8 mouse cellular contexts compared by ENCODE assay signal in genomic region chr19:8944062-8944461, GRCm38 (mm10). TPM values are rescaled to one million over a fixed set of nuclear protein-coding genes. Genes with fewer than 3 reads are reported as not detected.
DNase-seq lines count a peak whose midpoint lies in the region; ATAC-seq lines count a peak whose summit lies in the region.

No protein-coding gene starts in this region.

- WGBS in liver, embryonic 12.5 days (ENCODE audit: insufficient replicate concordance), result 14% methylated on average over 5 of the region's 5 CpGs

- H3K9me3 ChIP-seq in erythroblast, embryonic 14.5 days (ENCODE audit: control insufficient read depth, low read length), result no peaks in the 10 kb centered on the region
- no peaks in the 10 kb centered on the region for H3K9me3 ChIP-seq in liver, embryonic 12.5 days (replicated peaks)

- H3K4me1 ChIP-seq in erythroblast, embryonic 14.5 days (ENCODE audit: control insufficient read depth), result peaks cover 76% of the 10 kb centered on the region
- peaks cover 67% of the 10 kb centered on the region for H3K4me1 ChIP-seq in liver, embryonic 12.5 days

- ATAC-seq in erythroblast, adult 5-6 weeks (replicated peaks; ENCODE audit: low FRiP score, poor library complexity, severe bottlenecking), result no peak
- ATAC-seq in liver, embryonic 12.5 days, result peak; percentile 51
- ATAC-seq in granulocyte monocyte progenitor cell, adult 5-6 weeks (replicated peaks; ENCODE audit: poor library complexity, severe bottlenecking), result no peak

- peak overlapping the region; percentile 99 for H3K9ac ChIP-seq in liver, embryonic 12.5 days

- H3K27me3 ChIP-seq in erythroblast, embryonic 14.5 days (ENCODE audit: control insufficient read depth), result no peaks in the 10 kb centered on the region
- no peaks in the 10 kb centered on the region for H3K27me3 ChIP-seq in liver, embryonic 12.5 days (replicated peaks)

- peak; percentile 47 for DNase-seq in urinary bladder, postnatal 25 days (ENCODE audit: low spot score)
- no peak for DNase-seq in urinary bladder, postnatal 10 days (ENCODE audit: low spot score)
- DNase-seq in right cerebral cortex, adult 18-20 months, result no peak
- no peak for DNase-seq in cerebellum, postnatal 36 days

- peak overlapping the region; percentile 100 for H3K4me3 ChIP-seq in erythroblast, embryonic 14.5 days (replicated peaks)
- peak overlapping the region; percentile 97 for H3K4me3 ChIP-seq in liver, embryonic 12.5 days

- H3K36me3 ChIP-seq in erythroblast, embryonic 14.5 days (ENCODE audit: control insufficient read depth), result peaks cover 75% of the 10 kb centered on the region
- peaks cover 70% of the 10 kb centered on the region for H3K36me3 ChIP-seq in liver, embryonic 12.5 days

- peak overlapping the region; percentile 69 for H3K4me2 ChIP-seq in liver, embryonic 12.5 days

- H3K27ac ChIP-seq in liver, embryonic 12.5 days, result peak overlapping the region; percentile 97

RNA-seq across cellular contexts. Expression of gene Mta2, which starts 2.4 kb away (rescaled TPM):
- polyA plus RNA-seq in erythroblast, embryonic 14.5 days (2012), result 2.2 and 3.4 TPM in 2 replicates
- total RNA-seq in erythroblast, adult 5-6 weeks (2015; ENCODE audit: low replicate concordance), result 16.9 and 22.8 TPM in 2 replicates
- 39.5 and 54.4 TPM in 2 replicates for total RNA-seq in erythroblast, adult 5-6 weeks (2017; ENCODE audit: low replicate concordance)
- polyA plus RNA-seq in liver, embryonic 12.5 days (2016; fragmentation: Nextera tagmentation; extraction: Ambion mirVana), result 138 and 140 TPM in 2 replicates
- total RNA-seq in granulocyte monocyte progenitor cell, adult 5-6 weeks (2014; fragmentation: Nextera tagmentation), result 115 and 125 TPM in 2 replicates
- 120 and 123 TPM in 2 replicates for total RNA-seq in granulocyte monocyte progenitor cell, adult 5-6 weeks (2017)

RNA-seq across cellular contexts. Expression of gene Tut1, which starts 9.6 kb away (rescaled TPM):
- polyA plus RNA-seq in erythroblast, embryonic 14.5 days (2012), result 1.6 TPM in 2 replicates
- 1.0 and 2.7 TPM in 2 replicates for total RNA-seq in erythroblast, adult 5-6 weeks (2015; ENCODE audit: low replicate concordance)
- 2.3 and 6.8 TPM in 2 replicates for total RNA-seq in erythroblast, adult 5-6 weeks (2017; ENCODE audit: low replicate concordance)
- polyA plus RNA-seq in liver, embryonic 12.5 days (2016; fragmentation: Nextera tagmentation; extraction: Ambion mirVana), result 26.0 and 27.7 TPM in 2 replicates
- 17.8 and 28.9 TPM in 2 replicates for total RNA-seq in granulocyte monocyte progenitor cell, adult 5-6 weeks (2014; fragmentation: Nextera tagmentation)
- 14.5 and 21.8 TPM in 2 replicates for total RNA-seq in granulocyte monocyte progenitor cell, adult 5-6 weeks (2017)

RNA-seq across cellular contexts. Expression of gene Eml3, which starts 14.7 kb away (rescaled TPM):
- 1.3 and 1.4 TPM in 2 replicates for polyA plus RNA-seq in erythroblast, embryonic 14.5 days (2012)
- total RNA-seq in erythroblast, adult 5-6 weeks (2015; ENCODE audit: low replicate concordance), result 1.7 and 4.8 TPM in 2 replicates
- total RNA-seq in erythroblast, adult 5-6 weeks (2017; ENCODE audit: low replicate concordance), result 6.3 and 8.3 TPM in 2 replicates
- polyA plus RNA-seq in liver, embryonic 12.5 days (2016; fragmentation: Nextera tagmentation; extraction: Ambion mirVana), result 21.3 and 23.0 TPM in 2 replicates
- total RNA-seq in granulocyte monocyte progenitor cell, adult 5-6 weeks (2014; fragmentation: Nextera tagmentation), result 26.1 and 30.2 TPM in 2 replicates
- 27.4 and 31.3 TPM in 2 replicates for total RNA-seq in granulocyte monocyte progenitor cell, adult 5-6 weeks (2017)

RNA-seq across cellular contexts. Expression of gene Rom1, which starts 14.9 kb away (rescaled TPM):
- 0.42 and 0.57 TPM in 2 replicates for polyA plus RNA-seq in erythroblast, embryonic 14.5 days (2012)
- 1.2 TPM in 1 of 2 replicates, not detected in the other for total RNA-seq in erythroblast, adult 5-6 weeks (2015; ENCODE audit: low replicate concordance)
- 1.7 and 3.0 TPM in 2 replicates for total RNA-seq in erythroblast, adult 5-6 weeks (2017; ENCODE audit: low replicate concordance)
- 3.0 and 3.4 TPM in 2 replicates for polyA plus RNA-seq in liver, embryonic 12.5 days (2016; fragmentation: Nextera tagmentation; extraction: Ambion mirVana)
- 2.2 and 2.9 TPM in 2 replicates for total RNA-seq in granulocyte monocyte progenitor cell, adult 5-6 weeks (2014; fragmentation: Nextera tagmentation)
- 0.22 and 0.52 TPM in 2 replicates for total RNA-seq in granulocyte monocyte progenitor cell, adult 5-6 weeks (2017)

RNA-seq across cellular contexts. Expression of gene Eef1g, which starts 22.8 kb away (rescaled TPM):
- 5.4 and 8.2 TPM in 2 replicates for polyA plus RNA-seq in erythroblast, embryonic 14.5 days (2012)
- 181 and 213 TPM in 2 replicates for total RNA-seq in erythroblast, adult 5-6 weeks (2015; ENCODE audit: low replicate concordance)
- 105 and 149 TPM in 2 replicates for total RNA-seq in erythroblast, adult 5-6 weeks (2017; ENCODE audit: low replicate concordance)
- polyA plus RNA-seq in liver, embryonic 12.5 days (2016; fragmentation: Nextera tagmentation; extraction: Ambion mirVana), result 358 and 366 TPM in 2 replicates
- 1,036 and 1,157 TPM in 2 replicates for total RNA-seq in granulocyte monocyte progenitor cell, adult 5-6 weeks (2014; fragmentation: Nextera tagmentation)
- total RNA-seq in granulocyte monocyte progenitor cell, adult 5-6 weeks (2017), result 748 and 899 TPM in 2 replicates
